Mouse (Mus musculus): ENCODE data around the gene Brd3os.

Gene Brd3os

GRCm38 (mm10) chr2:27421293-27422068 lies 20.6 kb upstream of the Brd3os start:
- peak; percentile 43 for DNase-seq

GRCm38 (mm10) chr2:27423596-27423995 lies 18.5 kb upstream of the Brd3os start:
- DNase-seq, result peak; percentile 53

- peak; percentile 46 for DNase-seq
Measured at GRCm38 (mm10) chr2:27425161-27425611, 16.9 kb upstream of the Brd3os start.

GRCm38 (mm10) chr2:27425751-27426405 lies 16.2 kb upstream of the Brd3os start:
- DNase-seq, result peak; percentile 40

GRCm38 (mm10) chr2:27426406-27426854 lies 15.7 kb upstream of the Brd3os start:
- peak; percentile 84 for DNase-seq

- peak; percentile 95 for DNase-seq
Measured at GRCm38 (mm10) chr2:27426855-27427457, 15.2 kb upstream of the Brd3os start, which contains the start of gene Vav2. Gene Vav2, minus strand, starts transcription at chr2:27427033.

GRCm38 (mm10) chr2:27428071-27428470 lies 14.1 kb upstream of the Brd3os start:
- DNase-seq, result peak; percentile 87

GRCm38 (mm10) chr2:27430621-27431020 lies 11.5 kb upstream of the Brd3os start:
- no peak for DNase-seq

- DNase-seq, result no peak
Measured at GRCm38 (mm10) chr2:27432599-27432998, 9.5 kb upstream of the Brd3os start.

GRCm38 (mm10) chr2:27437876-27438275 lies 4.2 kb upstream of the Brd3os start:
- no peak for DNase-seq

- DNase-seq, result no peak
Measured at GRCm38 (mm10) chr2:27438281-27438680, 3.8 kb upstream of the Brd3os start.

- no peak for DNase-seq
Measured at GRCm38 (mm10) chr2:27442708-27443449, 755 bp downstream of the Brd3os start.

- no peak for DNase-seq
Measured at GRCm38 (mm10) chr2:27443450-27443708, 1.3 kb downstream of the Brd3os start.

GRCm38 (mm10) chr2:27445910-27446309 lies 3.8 kb downstream of the Brd3os start:
- DNase-seq, result no peak

- no peak for DNase-seq
Measured at GRCm38 (mm10) chr2:27446812-27447211, 4.7 kb downstream of the Brd3os start.

GRCm38 (mm10) chr2:27447782-27448181 lies 5.7 kb downstream of the Brd3os start:
- DNase-seq, result no peak

GRCm38 (mm10) chr2:27450226-27450625 lies 8.1 kb downstream of the Brd3os start:
- no peak for DNase-seq

- no peak for DNase-seq
Measured at GRCm38 (mm10) chr2:27459735-27460134, 17.6 kb downstream of the Brd3os start.

- DNase-seq, result no peak
Measured at GRCm38 (mm10) chr2:27460163-27460562, 18.0 kb downstream of the Brd3os start.

- DNase-seq, result no peak
Measured at GRCm38 (mm10) chr2:27460651-27461050, 18.5 kb downstream of the Brd3os start.

- DNase-seq, result peak; percentile 94
Measured at GRCm38 (mm10) chr2:27461881-27462660, 19.9 kb downstream of the Brd3os start.

GRCm38 (mm10) chr2:27462901-27463300 lies 20.8 kb downstream of the Brd3os start:
- DNase-seq, result no peak

Data from kidney, adult 9 months (tissue).